Mouse (Mus musculus) cerebellum, adult 2 months (tissue): ENCODE measurements around the gene Nrxn3.

ENCODE experiments used
- CTCF ChIP-seq: fragments of 200-500 bp; IDR thresholded peaks from 2 replicates; pipeline ENCODE4 v1.5.1; 2011; ENCODE audit warnings: low read depth, mild to moderate bottlenecking, control low read depth, low read length, moderate library complexity, borderline replicate concordance; ENCODE audit not compliant: insufficient read depth
- POLR2A ChIP-seq: fragments of 200-500 bp; IDR thresholded peaks from 2 replicates; pipeline ENCODE4 v1.6.1; 2011; ENCODE audit warnings: low read length, control low read depth, borderline replicate concordance; ENCODE audit not compliant: insufficient read depth

DNA sequence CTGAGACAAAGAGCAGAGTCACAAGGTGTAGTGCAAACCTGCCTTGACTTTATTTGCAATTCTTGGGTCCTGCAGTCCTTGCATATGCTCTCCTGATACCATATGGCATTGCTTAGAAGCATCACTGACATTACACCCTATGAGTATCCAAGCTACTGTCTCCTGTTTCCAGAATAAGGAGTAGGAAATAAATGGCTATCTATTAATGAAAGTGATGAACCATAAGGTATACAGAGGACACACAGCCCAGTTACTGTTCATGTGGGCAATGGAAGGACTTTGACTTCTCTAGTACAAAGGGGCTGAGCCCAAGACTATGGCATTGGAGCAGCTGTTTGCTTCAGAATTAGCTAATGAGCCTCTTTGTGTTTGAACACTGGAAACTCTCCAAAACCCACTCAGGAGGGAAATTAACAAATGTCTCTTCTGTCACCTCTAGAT lies 1390.7 kb downstream of the Nrxn3 start:
- TF ChIP-seq POLR2A (no peak), CTCF (no peak)
